Mouse (Mus musculus) heart, embryonic 12.5 days (tissue): ENCODE measurements around the gene Fam189a2. TPM values are rescaled to one million over a fixed set of nuclear protein-coding genes. Genes with fewer than 3 reads are reported as not detected.

ENCODE experiments used
- ATAC-seq: fragments of 200-750 bp; cut with Nextera tagmentation; 2 replicates; pipeline ENCODE4 v1.8.0; 2017; ENCODE audit warnings: moderate TSS enrichment, moderate library complexity; ENCODE audit not compliant: insufficient number of reproducible peaks, low FRiP score
- H3K27ac ChIP-seq: fragments of 300-500 bp; sonication (generic); 2 replicates; pipeline ENCODE4 v1.5.1; 2016; ENCODE audit warnings: mild to moderate bottlenecking, moderate library complexity; ENCODE audit not compliant: poor library complexity, severe bottlenecking
- H3K27me3 ChIP-seq: fragments of 300-500 bp; sonication (generic); replicated peaks from 2 replicates; pipeline ENCODE4 v1.6.1; 2016; ENCODE audit warnings: mild to moderate bottlenecking, moderate library complexity
- H3K36me3 ChIP-seq: fragments of 300-500 bp; sonication (generic); 2 replicates; pipeline ENCODE4 v1.6.1; 2016; ENCODE audit warnings: mild to moderate bottlenecking, moderate library complexity
- H3K4me1 ChIP-seq: fragments of 300-500 bp; sonication (generic); replicated peaks from 2 replicates; pipeline ENCODE4 v1.6.1; 2016; ENCODE audit warnings: mild to moderate bottlenecking
- H3K4me2 ChIP-seq: fragments of 300-500 bp; sonication (generic); 2 replicates; pipeline ENCODE4 v1.6.1; 2016; ENCODE audit warnings: mild to moderate bottlenecking, moderate library complexity
- H3K4me3 ChIP-seq: fragments of 300-500 bp; sonication (generic); 2 replicates; pipeline ENCODE4 v1.5.1; 2016; ENCODE audit warnings: mild to moderate bottlenecking
- H3K9ac ChIP-seq: fragments of 300-500 bp; sonication (generic); 2 replicates; pipeline ENCODE4 v1.6.1; 2016; ENCODE audit warnings: mild to moderate bottlenecking, moderate library complexity
- H3K9me3 ChIP-seq: fragments of 300-500 bp; sonication (generic); replicated peaks from 2 replicates; pipeline ENCODE4 v1.6.1; 2016; ENCODE audit warnings: mild to moderate bottlenecking, moderate library complexity
- WGBS: fragments of 180-500 bp; shearing (Covaris S2); methylation state at CpG from one replicate; pipeline ENCODE4 v1.1.7; 2016; 5-methylcytosine and 5-hydroxymethylcytosine counted together
- polyA plus RNA-seq: library from polyadenylated mRNA; unstranded; fragments of >200 nt; fragmentation: Nextera tagmentation; extraction: Ambion mirVana; gene quantifications from 2 replicates; pipeline ENCODE4 v1.2.1, GENCODE M21; 2016

Fam189a2 gene
- polyA plus RNA-seq, 1 experiment from 2014 or later, result 4.8 TPM

DNA sequence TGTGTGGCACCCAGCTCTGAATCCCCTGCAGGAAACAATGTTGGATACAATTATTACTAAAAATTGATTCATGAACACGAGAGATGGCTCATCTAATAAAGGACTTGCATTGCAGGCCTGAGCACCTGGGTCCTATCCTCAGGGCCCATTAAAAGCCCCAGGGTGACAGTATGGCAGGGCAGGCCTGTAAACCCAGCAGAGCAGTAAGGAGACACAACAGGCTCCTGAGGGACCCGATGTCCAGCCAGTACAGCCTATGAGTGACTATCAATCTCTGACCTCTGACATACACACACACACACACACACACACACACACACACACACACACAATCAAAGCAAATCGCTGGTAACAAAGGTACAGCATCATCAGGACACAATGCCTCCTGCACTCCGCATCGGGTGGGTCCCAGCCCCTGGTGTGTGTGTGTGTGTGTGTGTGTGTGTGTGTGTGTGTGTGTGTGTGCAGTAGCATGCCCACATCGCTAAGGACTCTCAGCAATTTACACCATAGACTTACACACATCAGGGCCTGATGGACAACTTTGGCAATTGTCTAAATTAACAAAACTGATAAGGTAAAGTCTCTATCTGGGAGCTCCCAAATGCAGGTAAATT is 69.9 kb downstream of the Fam189a2 start:
- Histone ChIP-seq H3K27me3 (no peaks in the 10 kb centered on the region), H3K9ac (no peak overlapping the region), H3K27ac (no peak overlapping the region), H3K4me2 (no peak overlapping the region), H3K9me3 (peaks cover 7% of the 10 kb centered on the region), H3K4me1 (peaks cover 58% of the 10 kb centered on the region), H3K4me3 (no peak overlapping the region), H3K36me3 (no peaks in the 10 kb centered on the region)
- 87% methylated on average over 6 of the region's 6 CpGs for WGBS
- no peak for ATAC-seq

DNA sequence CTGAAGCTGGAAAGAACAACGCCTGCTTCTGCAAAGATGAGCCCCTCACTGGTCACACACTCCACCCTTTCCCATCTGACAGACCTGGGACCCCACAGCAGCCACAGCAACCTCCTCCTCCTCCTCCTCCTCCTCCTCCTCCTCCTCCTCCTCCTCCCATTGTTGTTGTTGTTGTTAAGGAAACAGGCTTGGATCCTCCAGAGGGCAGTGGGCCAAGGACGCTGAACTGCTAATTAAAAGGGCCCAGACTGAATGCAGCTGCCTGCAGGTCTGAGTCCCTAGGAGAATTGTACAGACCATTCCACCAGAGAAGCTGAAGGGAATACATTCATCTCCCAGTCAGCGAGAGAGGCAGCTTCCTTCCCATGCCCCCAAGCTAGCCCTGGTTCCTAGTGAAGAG is 70.5 kb downstream of the Fam189a2 start:
- H3K9ac ChIP-seq, result no peak overlapping the region
- no peaks in the 10 kb centered on the region for H3K27me3 ChIP-seq
- H3K4me1 ChIP-seq, result peaks cover 58% of the 10 kb centered on the region
- no peak overlapping the region for H3K4me2 ChIP-seq
- no peak for ATAC-seq
- H3K9me3 ChIP-seq, result peaks cover 7% of the 10 kb centered on the region
- 46% methylated on average over 3 of the region's 3 CpGs for WGBS
- no peaks in the 10 kb centered on the region for H3K36me3 ChIP-seq
- H3K27ac ChIP-seq, result no peak overlapping the region
- H3K4me3 ChIP-seq, result no peak overlapping the region

DNA sequence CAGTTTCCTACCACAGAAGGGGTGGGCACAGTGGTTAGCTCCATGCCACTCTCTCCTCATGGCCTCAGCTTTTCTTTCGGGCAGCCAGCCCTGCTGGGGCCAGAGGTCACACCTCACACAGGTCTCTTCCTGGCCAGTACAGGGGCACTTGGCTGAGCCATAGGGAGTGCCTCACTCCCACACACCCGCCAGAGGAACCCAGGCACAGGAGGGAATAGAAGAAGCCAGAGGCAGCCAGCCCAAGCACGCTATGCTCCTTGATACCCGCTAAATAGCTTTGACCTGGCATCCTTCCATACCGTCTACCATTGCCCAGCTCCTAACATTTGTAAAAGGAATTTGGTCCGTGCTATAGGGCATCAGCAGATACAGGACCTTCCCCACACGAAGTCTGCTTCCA is 70.9 kb downstream of the Fam189a2 start:
- H3K36me3 ChIP-seq, result no peaks in the 10 kb centered on the region
- peak overlapping the region; percentile 32; the same call in 1 of the 2 replicates for H3K9ac ChIP-seq
- H3K4me2 ChIP-seq, result no peak overlapping the region
- 57% methylated on average over 7 of the region's 7 CpGs for WGBS
- H3K9me3 ChIP-seq, result peaks cover 7% of the 10 kb centered on the region
- H3K27ac ChIP-seq, result no peak overlapping the region
- no peaks in the 10 kb centered on the region for H3K27me3 ChIP-seq
- H3K4me3 ChIP-seq, result no peak overlapping the region
- peaks cover 58% of the 10 kb centered on the region for H3K4me1 ChIP-seq
- ATAC-seq, result no peak

DNA sequence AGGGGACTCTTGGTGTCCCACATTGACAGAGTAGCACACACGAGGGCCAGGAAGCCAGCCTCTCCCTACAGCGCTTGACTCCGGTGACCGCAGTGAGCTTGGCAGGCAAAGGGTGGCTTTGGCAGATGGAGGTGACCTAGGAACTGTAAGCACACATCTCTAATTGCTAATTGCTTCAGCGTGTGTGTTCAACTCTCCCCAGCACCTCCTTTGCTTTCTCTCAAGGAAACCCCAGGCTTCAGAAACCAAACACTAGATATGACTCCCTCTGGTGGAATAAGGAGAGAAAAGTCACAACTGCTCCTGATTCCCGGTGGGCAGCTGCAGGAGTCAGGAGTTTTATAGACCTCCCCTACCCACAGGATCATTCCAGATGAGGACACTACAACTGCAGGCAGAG is 71.9 kb downstream of the Fam189a2 start:
- H3K4me1 ChIP-seq, result peaks cover 49% of the 10 kb centered on the region
- no peak overlapping the region for H3K4me3 ChIP-seq
- no peak overlapping the region for H3K9ac ChIP-seq
- ATAC-seq, result no peak
- H3K27ac ChIP-seq, result no peak overlapping the region
- no peak overlapping the region for H3K4me2 ChIP-seq
- no peaks in the 10 kb centered on the region for H3K27me3 ChIP-seq
- no peaks in the 10 kb centered on the region for H3K36me3 ChIP-seq
- H3K9me3 ChIP-seq, result peaks cover 7% of the 10 kb centered on the region
- 51% methylated on average over 6 of the region's 6 CpGs for WGBS

DNA sequence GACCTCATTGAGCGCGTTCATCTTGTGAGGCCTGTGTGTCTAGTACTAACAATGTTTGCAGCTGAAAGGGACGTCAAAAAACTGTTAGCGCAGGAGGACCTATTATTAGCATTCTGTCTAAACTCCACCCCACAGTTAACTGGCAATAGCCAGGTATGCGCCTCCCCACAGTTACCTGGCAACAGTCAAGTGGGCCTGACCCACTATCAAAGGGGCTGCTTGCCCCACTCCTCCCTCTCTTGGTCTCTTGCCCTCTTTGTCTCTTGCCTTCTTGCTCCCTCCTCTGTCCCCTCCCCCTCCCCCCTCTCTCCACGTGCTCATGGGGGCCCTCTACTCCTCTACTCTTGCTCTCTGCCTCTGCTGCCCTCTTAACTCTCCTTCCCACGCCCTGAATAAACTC is 73.3 kb downstream of the Fam189a2 start:
- 55% methylated on average over 7 of the region's 7 CpGs for WGBS
- no peak overlapping the region for H3K4me3 ChIP-seq
- no peak overlapping the region for H3K4me2 ChIP-seq
- no peaks in the 10 kb centered on the region for H3K9me3 ChIP-seq
- peaks cover 49% of the 10 kb centered on the region for H3K4me1 ChIP-seq
- H3K36me3 ChIP-seq, result no peaks in the 10 kb centered on the region
- no peak overlapping the region for H3K27ac ChIP-seq
- H3K9ac ChIP-seq, result no peak overlapping the region
- no peak for ATAC-seq
- H3K27me3 ChIP-seq, result no peaks in the 10 kb centered on the region

DNA sequence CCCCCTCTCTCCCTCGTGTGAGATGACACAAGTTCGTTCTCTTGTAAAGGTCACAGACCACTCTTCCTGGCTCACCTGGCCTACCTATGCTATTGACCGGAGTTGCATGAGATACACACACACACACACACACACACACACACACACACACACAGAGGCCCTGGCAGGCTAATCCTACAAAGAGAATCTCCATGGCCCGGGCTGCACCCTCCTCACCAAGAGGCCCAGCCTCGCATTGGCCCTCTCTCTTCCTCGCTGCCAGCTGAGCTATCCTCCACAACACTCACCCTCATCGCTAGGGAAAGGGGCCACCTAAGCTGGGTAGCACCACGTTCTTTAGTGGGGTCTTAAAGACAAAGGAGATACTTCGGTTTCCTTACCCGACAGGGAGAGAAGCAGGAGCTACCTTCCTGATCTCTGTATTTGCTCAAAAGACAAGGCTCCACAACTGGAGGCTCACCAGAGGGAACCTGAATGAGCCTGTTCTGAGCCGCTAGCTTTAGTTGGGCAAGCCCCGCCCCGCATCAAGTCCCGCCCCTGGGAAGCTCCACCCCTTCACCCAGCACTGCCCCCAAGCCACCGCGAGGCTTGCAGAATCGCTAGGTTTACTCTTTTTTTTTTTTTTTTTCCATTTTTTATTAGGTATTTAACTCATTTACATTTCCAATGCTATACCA is 74.4 kb downstream of the Fam189a2 start:
- Histone ChIP-seq H3K4me3 (no peak overlapping the region), H3K9me3 (no peaks in the 10 kb centered on the region), H3K27ac (peak overlapping the region; percentile 9; the same call in 1 of the 2 replicates), H3K36me3 (no peaks in the 10 kb centered on the region), H3K9ac (0 out of 2 replicates have a peak overlapping the region, but pooled peaks have one; percentile 30), H3K4me1 (peaks cover 44% of the 10 kb centered on the region), H3K27me3 (no peaks in the 10 kb centered on the region), H3K4me2 (peak overlapping the region; percentile 24)
- peak; percentile 56; the same call in 1 of the 2 replicates for ATAC-seq
- 38% methylated on average over 17 of the region's 17 CpGs for WGBS

DNA sequence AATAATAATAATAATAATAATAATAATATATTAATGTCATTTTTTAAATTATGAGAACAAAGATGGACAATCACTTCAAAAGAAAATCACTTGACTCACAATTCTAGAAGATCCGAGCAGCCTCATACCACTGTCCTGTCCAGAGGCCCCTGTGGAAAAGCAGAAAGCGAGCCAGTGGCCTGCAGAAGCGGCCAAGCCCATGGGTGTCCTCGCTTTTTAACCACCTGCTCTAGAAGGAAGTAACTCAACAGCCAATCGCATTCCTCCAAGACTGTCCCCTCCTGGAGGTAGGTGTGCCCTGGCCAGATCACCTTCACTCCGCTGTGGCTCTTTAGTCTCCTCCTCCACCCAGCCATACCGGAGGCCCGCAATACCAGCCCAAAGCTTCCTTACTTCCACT is 75.4 kb downstream of the Fam189a2 start:
- 76% methylated on average over 8 of the region's 8 CpGs for WGBS
- no peak overlapping the region for H3K27ac ChIP-seq
- no peaks in the 10 kb centered on the region for H3K36me3 ChIP-seq

DNA sequence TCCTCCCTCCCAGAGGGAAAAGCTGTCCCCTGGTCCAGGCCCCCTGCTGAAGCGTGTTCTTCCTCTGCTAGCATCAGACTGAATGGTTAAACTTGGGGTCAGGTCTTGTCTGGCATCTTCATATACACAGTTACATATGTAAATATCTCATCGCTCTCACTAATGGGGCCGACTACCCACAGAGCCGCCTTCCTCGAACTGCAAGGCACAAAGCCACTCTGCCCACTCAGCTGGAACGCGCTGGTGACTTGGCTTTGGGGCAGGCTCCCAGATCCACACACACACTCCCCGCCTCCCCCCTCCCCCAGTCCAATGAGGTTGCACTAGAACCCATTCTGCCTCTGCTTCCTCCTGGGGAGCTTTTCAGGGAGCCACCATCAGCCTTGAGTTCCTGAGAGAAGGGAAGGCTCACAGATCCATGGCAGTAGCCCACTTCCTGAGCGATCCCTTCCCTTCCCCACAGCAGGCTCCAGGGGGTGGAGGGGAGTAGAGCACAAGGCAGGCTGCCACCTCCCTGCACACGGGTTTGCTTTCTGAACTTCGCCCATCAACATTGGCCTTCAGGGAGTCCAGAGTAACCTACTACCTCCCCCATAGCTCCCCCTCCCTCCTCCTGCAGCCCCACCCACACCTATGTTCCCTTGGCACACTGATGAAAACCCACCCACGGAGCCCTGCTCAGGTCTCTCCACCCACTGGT is 82.4 kb downstream of the Fam189a2 start:
- Histone ChIP-seq H3K9me3 (0 out of 2 replicates have a peak, but pooled peaks cover 3% of the 10 kb centered on the region), H3K27me3 (peaks cover 5% of the 10 kb centered on the region), H3K36me3 (no peaks in the 10 kb centered on the region), H3K9ac (no peak overlapping the region), H3K27ac (no peak overlapping the region), H3K4me2 (no peak overlapping the region), H3K4me3 (no peak overlapping the region), H3K4me1 (peaks cover 6% of the 10 kb centered on the region; the same call in 1 of the 2 replicates)
- no peak for ATAC-seq
- 51% methylated on average over 12 of the region's 12 CpGs for WGBS

More for the DNA sequence above, 75.4 kb downstream of the Fam189a2 start:
- Histone ChIP-seq H3K9ac (no peak overlapping the region), H3K9me3 (0 out of 2 replicates have a peak, but pooled peaks cover 3% of the 10 kb centered on the region), H3K4me3 (no peak overlapping the region), H3K27me3 (no peaks in the 10 kb centered on the region; the same call in 1 of the 2 replicates), H3K4me2 (peak overlapping the region; percentile 24), H3K4me1 (peaks cover 38% of the 10 kb centered on the region)
- no peak for ATAC-seq

DNA sequence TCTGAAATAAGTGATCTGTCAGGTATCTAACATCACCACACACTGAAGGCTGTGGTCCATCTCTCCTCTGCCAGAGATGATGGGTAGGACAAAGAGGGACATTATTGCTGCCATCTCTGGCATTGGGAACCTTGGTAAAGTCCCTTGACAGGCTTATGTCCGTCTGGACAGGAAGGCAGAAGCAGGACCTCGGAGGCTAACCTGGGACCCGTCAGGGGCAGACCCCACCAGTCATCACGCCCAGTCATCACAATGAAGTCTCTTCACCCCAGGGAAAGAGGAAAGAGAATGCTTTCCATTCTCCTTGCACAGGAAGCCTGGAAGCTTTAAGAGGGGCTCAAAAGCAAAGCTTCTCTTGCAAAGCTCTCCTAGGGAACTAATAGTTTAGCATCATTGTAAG is 82.9 kb downstream of the Fam189a2 start:
- H3K9me3 ChIP-seq, result 0 out of 2 replicates have a peak, but pooled peaks cover 3% of the 10 kb centered on the region
- H3K4me2 ChIP-seq, result no peak overlapping the region
- peaks cover 6% of the 10 kb centered on the region; the same call in 1 of the 2 replicates for H3K4me1 ChIP-seq
- no peak for ATAC-seq
- 48% methylated on average over 4 of the region's 4 CpGs for WGBS
- H3K27ac ChIP-seq, result no peak overlapping the region
- no peak overlapping the region for H3K9ac ChIP-seq
- no peak overlapping the region for H3K4me3 ChIP-seq
- no peaks in the 10 kb centered on the region for H3K36me3 ChIP-seq
- H3K27me3 ChIP-seq, result peaks cover 5% of the 10 kb centered on the region

DNA sequence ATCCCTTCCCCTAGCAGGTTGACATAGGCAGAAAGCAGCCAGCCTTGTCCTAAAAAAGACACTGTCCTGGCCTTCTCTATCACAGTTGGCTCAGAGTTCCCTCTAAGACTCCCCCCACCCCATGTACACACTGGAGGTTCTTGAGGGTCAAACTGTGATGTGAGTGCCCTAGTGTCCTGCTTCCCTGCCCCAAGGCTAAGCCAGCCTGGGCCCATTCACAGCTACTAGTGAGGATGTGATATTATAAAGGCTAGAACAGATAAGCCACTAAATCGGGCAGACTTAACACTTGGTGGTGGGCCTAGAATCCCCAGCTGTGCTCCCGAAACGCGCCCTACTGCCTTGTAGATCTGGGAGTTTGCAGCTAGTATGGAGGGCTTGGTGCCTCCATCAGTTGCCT is 84.1 kb downstream of the Fam189a2 start:
- Histone ChIP-seq H3K4me2 (no peak overlapping the region), H3K27me3 (peaks cover 5% of the 10 kb centered on the region), H3K9ac (no peak overlapping the region), H3K27ac (no peak overlapping the region), H3K36me3 (no peaks in the 10 kb centered on the region), H3K9me3 (0 out of 2 replicates have a peak, but pooled peaks cover 3% of the 10 kb centered on the region), H3K4me1 (peaks cover 6% of the 10 kb centered on the region; the same call in 1 of the 2 replicates), H3K4me3 (no peak overlapping the region)
- no peak for ATAC-seq
- WGBS, result 42% methylated on average over 4 of the region's 4 CpGs
